Mouse (Mus musculus): ENCODE measurements around the gene Gm13271.

DNA sequence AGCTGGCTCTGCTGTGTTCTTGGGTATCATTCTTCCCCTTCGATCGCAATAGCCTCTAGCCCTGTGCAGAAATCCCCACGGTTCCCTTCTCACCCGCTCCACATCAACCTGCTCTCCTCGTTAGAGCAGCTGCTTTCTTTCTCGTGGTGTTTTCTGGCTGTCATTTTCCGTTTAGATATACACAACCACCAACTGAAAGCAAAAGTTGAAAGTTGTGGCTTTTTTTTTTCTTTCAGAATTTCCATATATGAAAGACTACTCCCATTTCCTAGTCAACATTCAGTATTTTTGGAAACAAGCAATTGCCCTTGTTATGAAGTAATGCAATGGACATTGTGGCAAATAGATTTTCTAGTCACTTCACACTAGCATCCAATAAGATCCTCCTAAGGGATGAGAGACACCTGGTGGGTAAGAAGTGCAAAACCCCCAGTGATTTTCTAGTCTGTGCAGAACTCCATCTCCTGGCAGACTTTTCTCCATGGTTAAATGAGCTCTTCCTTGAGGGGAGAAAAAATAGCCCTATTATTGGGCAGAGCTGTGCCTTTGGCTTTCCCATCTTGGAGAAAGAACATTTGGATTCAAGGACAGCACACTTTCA is 11.8 kb upstream of the Gm13271 start:
- TF ChIP-seq CTCF (IDR thresholded peaks at IDR 0.05; ENCODE audit: borderline replicate concordance, insufficient read depth, low read depth, low read length) (no peak), POLR2A (IDR thresholded peaks at IDR 0.05; ENCODE audit: borderline replicate concordance, insufficient read depth, low read length) (no peak)
